Mouse (Mus musculus) gastrocnemius, adult 8-10 months (tissue): ENCODE results near the gene Scnm1. TPM values are rescaled to one million over a fixed set of nuclear protein-coding genes. Genes with fewer than 3 reads are reported as not detected.
A peak's percentile ranks its signal among the peaks of the same experiment; 100 is the strongest.
"Not testable (repeated sequence)": the region's sequence is repeated elsewhere in the genome, so short reads cannot be mapped to it uniquely, and the experiment has no call there.

Experiments
- DNase-seq, 2 experiments: peaks; one replicate each; pipeline ENCODE4 v3.0.0; 2022; ENCODE audit warnings: low spot score in 2 of 2
- microRNA-seq: library from miRNA; unstranded; fragments of <30 nt; microRNA quantifications from one replicate; pipeline ENCODE4 v1.2.0, GENCODE M21; 2022
- total RNA-seq, 4 experiments: library from RNA; stranded (reverse); gene quantifications; 2 replicates each; pipeline ENCODE4 v1.2.4; 2022

Scnm1 gene
- total RNA-seq, 4 experiments from 2014 or later = 24.9 to 37.2 (median 33.4) TPM

- DNase-seq = not testable (repeated sequence)
These were observed 26.5 kb downstream of the Scnm1 start for GRCm38 (mm10) chr3:95107308-95107707.

GRCm38 (mm10) chr3:95106338-95107117 is 27.3 kb downstream of the Scnm1 start, which contains the start of gene Pip5k1a:
Gene Pip5k1a, minus strand, starts transcription at chr3:95106930.
- peak; percentile 92 to 96 for DNase-seq

GRCm38 (mm10) chr3:95105586-95106337 is 28.0 kb downstream of the Scnm1 start:
- DNase-seq = no peak

- no peak for DNase-seq
These were observed 28.7 kb downstream of the Scnm1 start for GRCm38 (mm10) chr3:95105121-95105520.

- no peak for DNase-seq
These were observed 33.0 kb downstream of the Scnm1 start for GRCm38 (mm10) chr3:95100854-95101253.

- DNase-seq = no peak
These were observed 45.7 kb downstream of the Scnm1 start for GRCm38 (mm10) chr3:95088071-95088470.

Small RNA genes within 50 kb of the gene (microRNA-seq; reads per million reads assigned to microRNA genes)
- not detected for gene Mir8099-1

Other genes starting within 250 kb of the Scnm1 start
- gene Psmb4, start 247.1 kb downstream of the Scnm1 start, total RNA-seq = 100 to 1,000 TPM; 206 to 227 (median 221) TPM
- gene Selenbp1, start 201.0 kb downstream of the Scnm1 start, total RNA-seq = 10 to 100 TPM; 10.2 to 21.5 (median 17.0) TPM
- gene Rfx5, start 179.9 kb downstream of the Scnm1 start, total RNA-seq = 1 to 10 TPM; 4.5 to 8.4 (median 6.1) TPM
- gene Pi4kb, start 159.3 kb downstream of the Scnm1 start, total RNA-seq = 10 to 100 TPM; 16.7 to 22.2 (median 20.2) TPM
- 10 to 100 TPM; 14.2 to 18.8 (median 16.3) TPM for gene Zfp687, start 118.6 kb downstream of the Scnm1 start, total RNA-seq
- 100 to 1,000 TPM; 191 to 247 (median 221) TPM for gene Psmd4, start 91.4 kb downstream of the Scnm1 start, total RNA-seq
- 10 to 100 TPM; 21.9 to 27.6 (median 24.7) TPM for gene Pip5k1a, start 27.1 kb downstream of the Scnm1 start, total RNA-seq
- 10 to 100 TPM; 51.9 to 96.7 (median 73.1) TPM for gene Vps72, start 23.0 kb downstream of the Scnm1 start, total RNA-seq
- 100 to 1,000 TPM; 688 to 884 (median 752) TPM for gene Tmod4, start 9.5 kb downstream of the Scnm1 start, total RNA-seq
- 1 to 10 TPM; 6.3 to 8.2 (median 7.3) TPM for gene Lysmd1, start 77 bp upstream of the Scnm1 start, total RNA-seq
- gene Tnfaip8l2, start 8.3 kb upstream of the Scnm1 start, total RNA-seq = under 1 TPM; 0.25 to 0.35 (median 0.29) TPM
- 10 to 100 TPM; 67.3 to 91.3 (median 87.4) TPM for gene Sema6c, start 26.4 kb upstream of the Scnm1 start, total RNA-seq
- gene Gabpb2, start 83.9 kb upstream of the Scnm1 start, total RNA-seq = 1 to 10 TPM; 7.2 to 9.1 (median 7.6) TPM
- gene Cdc42se1, start 94.7 kb upstream of the Scnm1 start, total RNA-seq = 10 to 100 TPM; 13.7 to 18.3 (median 15.0) TPM
- gene Mllt11, start 98.2 kb upstream of the Scnm1 start, total RNA-seq = 100 to 1,000 TPM in 1 of 4 experiments, 10 to 100 TPM in 3; 69.6 to 108 (median 87.4) TPM
- not detected for gene Gm128, start 107.6 kb upstream of the Scnm1 start, total RNA-seq
- not detected for gene Bnipl, start 117.2 kb upstream of the Scnm1 start, total RNA-seq
- gene Mindy1, start 147.3 kb upstream of the Scnm1 start, total RNA-seq = 10 to 100 TPM; 25.4 to 29.7 (median 27.8) TPM
- gene Prune1, start 148.1 kb upstream of the Scnm1 start, total RNA-seq = 10 to 100 TPM; 47.7 to 58.8 (median 53.5) TPM
- gene Anxa9, start 173.2 kb upstream of the Scnm1 start, total RNA-seq = not detected
- 10 to 100 TPM; 13.1 to 16.7 (median 15.3) TPM for gene Cers2, start 180.8 kb upstream of the Scnm1 start, total RNA-seq
- 10 to 100 TPM in 2 of 4 experiments, 1 to 10 TPM in 2; 8.4 to 10.7 (median 10.1) TPM for gene Setdb1, start 223.2 kb upstream of the Scnm1 start, total RNA-seq